Mouse (Mus musculus) lung, postnatal 36 days (tissue): ENCODE measurements at regions not wholly inside any gene's neighbourhood (a gene's known extent, or its start where the extent isn't known, plus 50 kb on each side); places are given as distances from the start of the nearest gene placed in this dataset.
A peak's percentile ranks its signal among the peaks of the same experiment; 100 is the strongest.

Experiments used
- DNase-seq: peaks from one replicate; pipeline ENCODE4 v3.0.0; 2022; ENCODE audit warnings: mixed read lengths

- DNase-seq: no peak
These were observed 347.4 kb downstream of the Gm43517 start for GRCm38 (mm10) chr12:49732351-49732750.

DNA sequence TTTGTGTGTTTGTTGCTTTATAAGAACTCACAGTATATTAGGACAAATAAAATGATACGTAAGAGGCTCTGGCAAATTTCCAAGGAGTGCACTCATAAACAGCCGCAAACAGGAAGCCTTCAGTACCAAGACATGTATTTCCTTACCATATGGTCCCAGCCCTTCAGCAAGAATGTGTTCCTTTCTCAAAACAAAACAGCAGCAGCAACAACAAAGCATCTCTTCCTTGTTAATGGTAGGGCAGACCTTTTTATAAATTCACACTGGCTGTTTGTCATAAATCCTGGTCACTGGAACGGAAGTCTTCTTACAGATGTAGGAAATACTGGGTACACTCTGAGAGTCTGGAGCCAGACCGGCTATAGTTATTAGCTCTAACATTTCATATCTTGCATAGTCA lies 352.1 kb downstream of the Gm43517 start:
- DNase-seq: peak; percentile 4

DNA sequence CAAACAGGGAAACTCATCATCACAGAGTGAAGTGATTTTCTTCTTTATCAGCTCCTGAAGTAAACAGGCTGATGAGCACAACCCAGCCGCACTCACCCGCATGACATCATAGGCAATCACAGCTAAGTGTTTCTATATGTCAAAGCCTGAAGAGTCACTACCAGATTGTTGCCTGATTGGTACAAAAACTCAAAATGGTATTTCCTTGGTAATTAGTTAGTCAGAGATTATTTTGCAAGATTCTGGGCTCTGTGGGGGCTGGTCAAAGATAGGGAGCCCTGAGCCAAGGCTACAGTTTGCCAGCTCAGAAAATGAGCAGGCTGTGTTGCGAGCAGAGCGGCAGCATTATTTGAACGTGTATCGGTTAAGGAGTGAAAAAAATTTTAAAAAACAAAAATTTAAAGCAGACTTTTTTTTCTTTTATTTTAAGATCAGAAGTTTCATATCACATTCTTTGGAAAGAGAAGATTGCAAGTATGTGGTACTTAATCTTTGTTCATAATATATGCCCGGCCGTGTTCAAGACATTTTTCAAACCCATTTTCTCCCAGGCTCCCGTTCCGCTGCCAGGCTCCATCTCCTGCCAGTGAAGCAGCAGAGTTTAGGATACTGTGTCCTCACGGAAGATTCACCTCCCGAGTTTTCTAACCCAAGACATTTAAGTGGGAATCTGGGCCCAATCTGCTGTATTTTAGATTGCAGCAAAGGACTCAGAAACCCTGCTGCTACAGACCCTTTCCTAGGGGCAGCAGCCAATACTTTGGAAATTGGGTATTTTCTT lies 355.2 kb downstream of the Gm43517 start:
- no peak for DNase-seq

DNA sequence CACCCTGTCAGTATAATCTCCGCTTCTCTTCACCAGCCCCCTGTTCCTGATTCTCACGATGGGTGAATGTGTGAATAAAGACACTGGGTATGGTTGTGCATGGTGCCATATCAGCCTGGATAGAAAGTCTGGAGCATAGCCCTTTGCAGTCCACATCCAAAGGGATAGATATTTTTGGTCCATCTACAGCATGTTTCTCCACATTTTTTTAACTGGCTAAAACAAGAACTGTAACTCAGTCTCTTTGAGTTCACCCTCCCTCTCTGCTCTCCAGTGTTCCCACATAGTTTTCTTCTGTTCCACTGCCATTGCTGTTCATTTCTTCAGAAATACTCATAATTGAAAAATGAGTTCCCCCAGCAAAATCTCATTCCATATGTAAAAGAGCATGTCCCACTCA lies 358.4 kb downstream of the Gm43517 start:
- DNase-seq: no peak

- no peak for DNase-seq
These were observed 362.1 kb downstream of the Gm43517 start for GRCm38 (mm10) chr12:49747081-49747480.

DNA sequence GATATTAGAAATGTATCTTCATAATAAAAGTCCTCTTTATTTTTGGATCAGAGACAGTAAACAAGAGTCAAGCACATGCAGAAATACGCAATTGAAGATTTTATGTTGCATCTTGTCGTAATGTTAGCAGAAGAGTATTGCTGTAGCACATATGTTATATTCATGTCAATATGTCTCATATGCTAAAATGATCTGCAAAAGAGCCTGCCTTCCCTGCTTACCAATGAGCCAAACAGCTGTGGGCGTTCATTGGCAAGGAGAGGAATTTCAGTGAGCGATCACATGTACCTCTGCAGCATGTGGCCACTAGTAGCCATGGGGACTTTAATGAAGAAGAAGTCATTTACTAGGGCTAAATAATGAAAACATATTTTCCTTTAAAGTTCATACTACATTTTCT lies 373.4 kb downstream of the Gm43517 start:
- DNase-seq: no peak

DNA sequence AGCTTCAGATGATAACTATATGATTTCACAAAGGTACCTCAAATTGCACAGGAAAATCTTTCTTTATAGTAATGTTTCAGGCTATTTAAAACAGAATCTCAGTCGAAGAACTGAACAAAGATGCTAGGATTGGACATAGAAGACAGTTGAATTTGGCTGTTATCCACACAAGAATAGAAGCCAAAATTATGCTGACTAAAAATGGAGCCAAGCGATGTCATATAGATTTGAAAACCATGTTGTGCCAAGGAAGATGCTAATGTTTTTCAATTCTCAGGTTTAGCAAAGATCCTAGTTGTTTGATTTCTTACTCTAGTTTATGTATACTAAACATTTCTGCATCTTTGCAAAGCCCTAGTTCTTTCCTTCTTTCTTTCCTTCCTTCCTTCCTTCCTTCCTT lies 379.6 kb downstream of the Gm43517 start:
- no peak for DNase-seq

- DNase-seq: no peak
These were observed 423.4 kb downstream of the Gm43517 start for GRCm38 (mm10) chr12:49808341-49808740.

DNA sequence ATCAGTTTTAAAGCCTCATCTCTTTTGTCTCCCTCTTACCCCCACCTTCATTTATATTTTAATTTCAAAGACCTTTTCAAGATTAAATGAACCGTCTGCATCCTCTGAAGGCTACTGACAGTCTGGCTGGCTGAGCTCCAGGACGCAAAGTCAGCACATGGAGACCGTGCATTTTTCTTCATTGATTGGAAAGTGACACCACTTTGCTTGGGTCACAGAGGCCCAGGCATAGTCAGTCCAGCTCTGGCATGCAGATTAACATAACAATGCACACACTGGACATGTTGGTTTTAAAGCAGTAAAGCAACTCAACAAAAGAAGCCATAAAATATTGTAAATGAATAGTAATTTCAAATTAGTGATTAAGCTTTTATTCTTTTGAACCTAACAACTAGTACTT lies 429.7 kb downstream of the Gm43517 start:
- no peak for DNase-seq

DNA sequence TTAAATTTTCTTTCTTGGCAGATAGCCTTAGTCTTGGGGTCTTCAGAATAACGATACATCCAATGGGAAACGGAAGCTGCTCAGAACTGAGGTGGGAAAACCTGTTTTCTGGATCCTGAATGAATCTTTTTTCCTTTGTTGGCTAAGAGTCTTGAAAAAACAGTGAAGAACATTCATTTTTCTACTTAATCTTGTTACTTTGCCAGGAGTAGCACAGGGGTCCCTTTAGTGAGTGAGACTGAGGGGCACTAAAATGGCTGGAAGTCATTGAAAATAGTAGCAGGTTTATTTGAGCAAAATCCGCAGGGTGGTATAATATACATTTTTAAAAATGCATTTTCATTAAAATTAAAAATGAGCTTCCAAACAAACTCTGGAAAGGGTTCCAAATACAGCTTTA lies 442.8 kb downstream of the Gm43517 start:
- DNase-seq: no peak

DNA sequence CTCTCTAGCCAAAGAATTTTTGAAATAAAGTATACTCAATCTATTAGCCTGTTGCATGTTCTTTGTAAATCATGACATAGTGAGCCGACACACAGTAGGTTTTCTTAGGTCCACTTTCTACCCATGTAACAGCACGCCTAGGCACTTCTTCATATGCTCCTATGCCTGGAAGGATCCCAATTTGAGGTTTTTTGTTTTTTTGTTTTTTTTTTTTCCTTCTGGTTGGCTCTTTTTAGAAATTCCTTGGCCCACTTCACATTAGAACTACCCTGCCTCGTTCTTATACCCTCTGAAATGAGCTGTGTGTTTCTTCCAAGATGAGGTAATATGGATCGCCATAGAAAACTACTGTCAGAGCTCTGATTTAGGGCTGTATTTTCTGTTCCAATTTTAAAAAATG lies 443.6 kb downstream of the Gm43517 start:
- no peak for DNase-seq

DNA sequence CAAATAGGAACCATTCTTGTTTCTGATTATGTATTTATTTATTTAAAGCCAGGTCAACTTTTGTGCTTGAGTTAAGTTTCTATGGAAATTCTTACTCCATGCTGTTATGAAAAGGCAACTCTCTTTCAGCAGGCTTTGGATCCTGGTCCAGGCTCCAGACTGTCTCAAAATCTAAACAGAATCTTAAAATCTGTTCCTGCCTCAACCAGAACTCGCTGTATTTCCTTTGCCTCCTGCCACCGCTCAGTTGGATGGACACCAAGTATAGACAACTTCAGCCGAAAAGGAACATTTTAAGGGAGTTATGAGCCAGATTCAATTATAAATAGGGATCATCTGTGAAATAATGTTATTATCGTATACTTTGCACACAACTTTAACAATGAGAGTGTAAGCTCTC lies 445.7 kb downstream of the Gm43517 start:
- DNase-seq: no peak

- DNase-seq: no peak
These were observed 447.3 kb downstream of the Gm43517 start for GRCm38 (mm10) chr12:49832118-49832847.

DNA sequence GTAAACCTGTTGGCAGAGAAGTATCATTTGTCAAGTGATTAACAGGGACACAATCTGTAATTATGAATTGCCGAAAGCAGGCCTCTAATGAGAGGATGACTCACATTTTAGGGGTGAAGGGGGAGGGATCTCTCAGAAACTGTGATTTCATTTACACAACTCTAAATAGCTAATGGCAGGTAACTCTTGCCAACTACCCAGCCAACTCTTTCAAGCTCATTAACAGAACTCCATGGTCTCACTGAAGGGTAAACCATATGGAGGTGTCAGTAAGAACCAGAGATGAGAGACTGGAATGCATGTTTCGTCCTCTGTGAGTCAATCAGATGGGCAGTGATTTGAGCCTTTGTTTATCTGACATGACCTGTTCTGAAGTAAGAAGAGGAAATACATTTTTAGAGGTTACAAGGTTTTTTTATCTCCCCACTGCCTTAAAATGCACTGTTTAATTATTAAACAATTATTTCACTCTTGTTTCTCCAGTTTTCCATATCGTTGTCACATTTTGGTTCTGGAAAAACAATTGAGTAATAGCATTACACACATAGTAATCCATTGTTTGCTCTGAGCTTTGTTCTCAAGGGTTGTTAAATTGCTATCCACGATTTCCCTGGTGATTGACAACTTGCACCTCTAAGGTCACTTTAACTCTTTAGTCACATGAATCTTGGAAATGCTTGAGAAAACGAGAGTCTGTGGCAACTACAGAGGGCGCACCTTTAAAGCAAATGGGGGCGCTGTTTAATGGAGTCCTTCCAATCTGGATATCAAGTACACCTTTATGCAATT lies 451.5 kb downstream of the Gm43517 start:
- DNase-seq: no peak

DNA sequence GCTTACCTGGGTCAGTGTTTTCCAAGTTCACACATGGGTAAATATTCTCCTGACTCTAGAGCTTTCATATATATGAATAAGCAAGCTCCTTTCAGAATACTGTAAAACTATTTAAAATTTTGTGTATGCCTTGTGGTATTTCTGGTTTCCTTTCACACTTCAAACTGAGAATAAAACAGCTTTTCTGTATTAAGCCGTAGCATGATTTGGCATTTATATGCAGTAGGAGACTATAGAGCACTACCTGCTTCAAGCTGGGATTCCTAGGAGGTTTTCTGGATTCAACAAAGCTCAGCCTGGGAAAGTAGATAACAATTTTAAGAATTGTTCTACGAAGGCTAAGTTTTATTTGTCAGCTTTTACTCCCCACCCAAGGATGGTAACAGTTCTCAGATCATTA lies 500.5 kb downstream of the Gm43517 start:
- DNase-seq: no peak

DNA sequence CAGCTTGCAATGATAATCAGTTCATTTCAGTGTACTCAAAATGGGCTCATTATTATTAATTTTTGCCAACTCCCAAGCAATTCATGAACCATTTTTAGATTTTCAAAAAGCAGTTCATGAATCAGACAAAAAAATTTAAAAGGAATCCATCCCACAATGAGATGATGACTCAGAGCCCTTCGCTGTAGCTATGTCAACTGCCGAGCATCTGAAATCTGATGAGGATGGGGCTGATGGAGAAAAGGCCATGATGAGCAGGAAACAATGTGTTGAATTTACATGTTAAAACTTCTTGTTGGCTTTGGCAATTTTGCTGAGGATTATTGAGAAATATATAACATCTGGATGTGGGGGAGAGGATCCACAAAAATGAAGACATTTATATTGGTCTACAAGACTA lies 502.3 kb downstream of the Gm43517 start:
- DNase-seq: no peak

GRCm38 (mm10) chr12:49897768-49898167 lies 512.8 kb downstream of the Gm43517 start:
- no peak for DNase-seq

GRCm38 (mm10) chr12:49915691-49916090 lies 530.7 kb downstream of the Gm43517 start:
- DNase-seq: no peak

GRCm38 (mm10) chr12:49921608-49922007 lies 536.6 kb downstream of the Gm43517 start:
- no peak for DNase-seq

GRCm38 (mm10) chr12:49940818-49941217 lies 555.8 kb downstream of the Gm43517 start:
- DNase-seq: no peak

DNA sequence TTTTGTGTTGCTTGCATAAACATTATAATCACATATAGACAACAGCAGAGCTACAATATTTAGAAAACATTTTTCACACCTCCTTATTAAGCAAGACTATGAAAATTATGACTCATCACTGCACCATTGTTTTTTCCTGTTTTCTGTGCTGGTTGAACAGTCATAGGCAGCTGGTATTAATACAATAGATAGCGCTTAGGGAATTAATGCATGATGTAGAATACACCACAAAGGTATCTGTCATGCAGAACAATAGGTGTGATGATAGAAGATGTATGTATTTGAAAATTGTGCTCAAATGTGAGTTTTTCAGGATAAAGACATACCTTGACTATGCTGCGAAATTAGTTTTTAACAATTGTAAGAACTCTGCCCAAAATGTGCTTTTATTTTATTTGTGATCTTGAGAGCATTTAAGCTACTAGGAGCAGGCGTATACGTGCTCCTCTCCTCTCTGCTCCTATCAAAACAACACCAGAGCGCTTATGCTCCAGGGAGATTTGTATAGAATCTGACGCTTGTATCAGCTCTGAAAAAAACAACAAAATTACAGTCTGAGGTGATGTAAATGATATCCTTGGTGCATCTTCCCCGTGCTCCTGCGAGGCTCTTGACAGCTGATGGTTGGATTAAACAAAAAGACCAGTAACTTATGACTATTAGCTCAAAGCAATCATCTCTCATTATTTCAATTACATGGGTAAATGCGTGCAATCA lies 560.1 kb downstream of the Gm43517 start:
- DNase-seq: no peak

- no peak for DNase-seq
These were observed 560.8 kb downstream of the Gm43517 start for GRCm38 (mm10) chr12:49945628-49946220.
